Comparison of ENCODE assay signal across 8 mouse cellular contexts in genomic region chr7:43782275-43783265, GRCm38 (mm10). TPM values are rescaled to one million over a fixed set of nuclear protein-coding genes. Genes with fewer than 3 reads are reported as not detected.
DNase-seq lines count a peak whose midpoint lies in the region; ATAC-seq and TF ChIP-seq lines count a peak whose summit lies in the region.

No protein-coding gene starts in this region.

- no peaks in the 10 kb centered on the region for H3K79me2 ChIP-seq in liver, adult 2 months (ENCODE audit: control insufficient read depth, insufficient read depth, low read length)

- 8% methylated on average over 36 of the region's 36 CpGs for WGBS in kidney, adult 2 months
- WGBS in liver, adult 2 months, result 10% methylated on average over 36 of the region's 36 CpGs

- peak overlapping the region; percentile 2; the same call in 1 of the 2 replicates for H3K4me3 ChIP-seq in kidney, adult 2 months (ENCODE audit: insufficient read depth, low read depth, low read length)
- H3K4me3 ChIP-seq in liver, adult 2 months (ENCODE audit: insufficient read depth, low read depth, low read length), result peak overlapping the region; percentile 17; the same call in 1 of the 2 replicates

- peak; percentile 12 for DNase-seq in cerebellum, adult 11 months
- peak; percentile 89 for DNase-seq in embryo, embryonic 9.5 days (ENCODE audit: extremely low spot score)
- DNase-seq in heart, adult 8-10 months (ENCODE audit: low spot score), result peak; percentile 78
- peak; percentile 76 for DNase-seq in kidney, adult 2 months
- DNase-seq in liver, adult 2 months (ENCODE audit: extremely low read depth, low read depth, low spot score), result peak; percentile 4
- DNase-seq in splenic B cell, adult 2 months (ENCODE audit: low read depth, low spot score), result peak; percentile 48

- no peak overlapping the region for H3K27ac ChIP-seq in kidney, adult 2 months (ENCODE audit: insufficient read depth, low read depth, low read length)
- no peak overlapping the region for H3K27ac ChIP-seq in liver, adult 2 months (replicated peaks; ENCODE audit: insufficient read depth, low read depth, low read length)

- H3K36me3 ChIP-seq in kidney, adult 2 months (ENCODE audit: control insufficient read depth, insufficient read depth, low read length), result no peaks in the 10 kb centered on the region
- H3K36me3 ChIP-seq in liver, adult 2 months (ENCODE audit: control insufficient read depth, insufficient read depth, low read length), result no peaks in the 10 kb centered on the region
- H3K36me3 ChIP-seq in splenic B cell, adult 2 months (ENCODE audit: control insufficient read depth, insufficient read depth, low read length, poor library complexity, severe bottlenecking), result no peaks in the 10 kb centered on the region

- H3K27me3 ChIP-seq in kidney, adult 2 months (replicated peaks; ENCODE audit: control insufficient read depth, insufficient read depth, low read length), result no peaks in the 10 kb centered on the region
- H3K27me3 ChIP-seq in liver, adult 2 months (ENCODE audit: control insufficient read depth, insufficient read depth, low read length), result no peaks in the 10 kb centered on the region
- no peaks in the 10 kb centered on the region for H3K27me3 ChIP-seq in splenic B cell, adult 2 months (ENCODE audit: control insufficient read depth, insufficient read depth, low read length, poor library complexity, severe bottlenecking)

- TF ChIP-seq POLR2A in kidney, adult 2 months (IDR thresholded peaks at IDR 0.05; ENCODE audit: low read depth, low read length), result no peak
- no peak for TF ChIP-seq POLR2A in liver, adult 2 months (IDR thresholded peaks at IDR 0.05; ENCODE audit: extremely low read depth, insufficient read depth, low read length)

- peak; percentile 77 for TF ChIP-seq CTCF in kidney, adult 2 months (conservative IDR thresholded peaks at IDR 0.05; ENCODE audit: insufficient read depth, insufficient read length, low read depth, low read length)
- TF ChIP-seq CTCF in liver, adult 2 months (IDR thresholded peaks at IDR 0.05; ENCODE audit: low read depth, low read length), result peak; percentile 78

- no peaks in the 10 kb centered on the region for H3K4me1 ChIP-seq in kidney, adult 2 months (ENCODE audit: control insufficient read depth, insufficient read depth, low read length)
- no peaks in the 10 kb centered on the region for H3K4me1 ChIP-seq in liver, adult 2 months (ENCODE audit: control insufficient read depth, insufficient read depth, low read length)

- no peak for ATAC-seq in cerebellum, adult (ENCODE audit: insufficient number of reproducible peaks, low FRiP score, low TSS enrichment)
- peak; percentile 69; the same call in 1 of the 2 replicates for ATAC-seq in monocyte, adult 5-6 weeks (replicated peaks; ENCODE audit: insufficient number of reproducible peaks, low FRiP score, low TSS enrichment, poor library complexity, severe bottlenecking)

- no peak overlapping the region for H3K9ac ChIP-seq in liver, adult 2 months (ENCODE audit: low read depth, low read length)

RNA-seq across cellular contexts. Expression of gene Klk10, which starts 1.7 kb away (rescaled TPM):
- under 1 TPM; 0.22 to 0.57 (median 0.25) TPM for total RNA-seq in heart, adult 8-10 months (2022)
- polyA plus RNA-seq in kidney, adult 2 months (2012; rRNA removed), result 0.41 and 0.52 TPM in 2 replicates
- not detected in 2 replicates for total RNA-seq in liver, adult 2 months (2014; rRNA removed)
- not detected in 2 replicates for polyA plus RNA-seq in liver, adult 2 months (2012; rRNA removed)
- total RNA-seq in monocyte, adult 5-6 weeks (2017), result not detected in 3 replicates

RNA-seq across cellular contexts. Expression of gene Klk11, which starts 8.2 kb away (rescaled TPM):
- under 1 TPM in 3 of 4 experiments, not detected in 1; 0.32 to 0.79 (median 0.37) TPM for total RNA-seq in heart, adult 8-10 months (2022)
- polyA plus RNA-seq in kidney, adult 2 months (2012; rRNA removed), result 0.18 TPM in 1 of 2 replicates, not detected in the other
- not detected in 2 replicates for total RNA-seq in liver, adult 2 months (2014; rRNA removed)
- not detected in 2 replicates for polyA plus RNA-seq in liver, adult 2 months (2012; rRNA removed)
- not detected in 3 replicates for total RNA-seq in monocyte, adult 5-6 weeks (2017)

RNA-seq across cellular contexts. Expression of gene Klk9, which starts 9.1 kb away (rescaled TPM):
- total RNA-seq in heart, adult 8-10 months (2022), result not detected
- not detected in 2 replicates for polyA plus RNA-seq in kidney, adult 2 months (2012; rRNA removed)
- not detected in 2 replicates for total RNA-seq in liver, adult 2 months (2014; rRNA removed)
- polyA plus RNA-seq in liver, adult 2 months (2012; rRNA removed), result not detected in 2 replicates
- total RNA-seq in monocyte, adult 5-6 weeks (2017), result not detected in 3 replicates

RNA-seq across cellular contexts. Expression of gene Klk12, which starts 13.9 kb away (rescaled TPM):
- total RNA-seq in heart, adult 8-10 months (2022), result not detected
- not detected in 2 replicates for polyA plus RNA-seq in kidney, adult 2 months (2012; rRNA removed)
- total RNA-seq in liver, adult 2 months (2014; rRNA removed), result not detected in 2 replicates
- not detected in 2 replicates for polyA plus RNA-seq in liver, adult 2 months (2012; rRNA removed)
- not detected in 3 replicates for total RNA-seq in monocyte, adult 5-6 weeks (2017)

RNA-seq across cellular contexts. Expression of gene Klk8, which starts 14.8 kb away (rescaled TPM):
- 10 to 100 TPM in 3 of 4 experiments, 1 to 10 TPM in 1; 9.4 to 12.4 (median 11.2) TPM for total RNA-seq in heart, adult 8-10 months (2022)
- 4.2 and 5.9 TPM in 2 replicates for polyA plus RNA-seq in kidney, adult 2 months (2012; rRNA removed)
- total RNA-seq in liver, adult 2 months (2014; rRNA removed), result 0.65 and 1.1 TPM in 2 replicates
- polyA plus RNA-seq in liver, adult 2 months (2012; rRNA removed), result 0.31 TPM in 1 of 2 replicates, not detected in the other
- 4.4 to 5.0 TPM in 2 of 3 replicates, not detected in the other for total RNA-seq in monocyte, adult 5-6 weeks (2017)

Comparison
In these comparisons a context has a peak if more than half of its experiments do, and no peak if none do; other contexts are left out.
1. DNase-seq: peak in every context shown above with its lines; median percentile 89 in embryo, embryonic 9.5 days; 78 in heart, adult 8-10 months; 76 in kidney, adult 2 months; 48 in splenic B cell, adult 2 months; 12 in cerebellum, adult 11 months; 4 in liver, adult 2 months.